ENCODE assay signal across 8 mouse cellular contexts in genomic region chr8:71569366-71570290, GRCm38 (mm10). TPM values are rescaled to one million over a fixed set of nuclear protein-coding genes. Genes with fewer than 3 reads are reported as not detected.
DNase-seq lines count a peak whose midpoint lies in the region; ATAC-seq and TF ChIP-seq lines count a peak whose summit lies in the region.

No protein-coding gene starts in this region.

- H3K27ac ChIP-seq in brown adipose tissue, adult 24 weeks (replicated peaks; ENCODE audit: low read depth, low read length) = peak overlapping the region; percentile 88
- H3K27ac ChIP-seq in forebrain, embryonic 10.5 days = peak overlapping the region; percentile 82
- peak overlapping the region; percentile 40; the same call in 1 of the 2 replicates for H3K27ac ChIP-seq in heart, embryonic 13.5 days (replicated peaks)
- H3K27ac ChIP-seq in kidney, embryonic 16.5 days (ENCODE audit: low read length) = peak overlapping the region; percentile 94
- peak overlapping the region; percentile 87 for H3K27ac ChIP-seq in limb, embryonic 15.5 days
- H3K27ac ChIP-seq in midbrain, embryonic 16.5 days (ENCODE audit: low read length) = peak overlapping the region; percentile 90
- H3K27ac ChIP-seq in spleen, adult 2 months (ENCODE audit: insufficient read depth, low read length) = peak overlapping the region; percentile 48; the same call in 1 of the 2 replicates

- peak overlapping the region; percentile 75 for H3K4me3 ChIP-seq in brown adipose tissue, adult 24 weeks (ENCODE audit: insufficient read depth, low read depth, low read length)
- peak overlapping the region; percentile 67 for H3K4me3 ChIP-seq in forebrain, embryonic 10.5 days
- peak overlapping the region; percentile 61 for H3K4me3 ChIP-seq in heart, embryonic 13.5 days
- peak overlapping the region; percentile 66 for H3K4me3 ChIP-seq in kidney, embryonic 16.5 days (ENCODE audit: low read length)
- peak overlapping the region; percentile 64 for H3K4me3 ChIP-seq in limb, embryonic 15.5 days
- peak overlapping the region; percentile 73 for H3K4me3 ChIP-seq in midbrain, embryonic 16.5 days (ENCODE audit: low read depth, low read length)
- peak overlapping the region; percentile 58 for H3K4me3 ChIP-seq in spleen, adult 2 months (ENCODE audit: extremely low read depth, insufficient read depth, insufficient read length)

- H3K9ac ChIP-seq in heart, embryonic 13.5 days = peak overlapping the region; percentile 85
- peak overlapping the region; percentile 70 for H3K9ac ChIP-seq in kidney, embryonic 16.5 days (replicated peaks; ENCODE audit: low read length)
- H3K9ac ChIP-seq in limb, embryonic 15.5 days = peak overlapping the region; percentile 35; the same call in 1 of the 2 replicates
- peak overlapping the region; percentile 75 for H3K9ac ChIP-seq in midbrain, embryonic 16.5 days (ENCODE audit: low read depth, low read length)

- H3K4me2 ChIP-seq in heart, embryonic 13.5 days = peak overlapping the region; percentile 89
- peak overlapping the region; percentile 91 for H3K4me2 ChIP-seq in kidney, embryonic 16.5 days (replicated peaks; ENCODE audit: low read depth, low read length)
- H3K4me2 ChIP-seq in limb, embryonic 15.5 days = peak overlapping the region; percentile 84
- H3K4me2 ChIP-seq in midbrain, embryonic 16.5 days (ENCODE audit: low read length) = peak overlapping the region; percentile 62

- H3K27me3 ChIP-seq in forebrain, embryonic 10.5 days (ENCODE audit: poor library complexity, severe bottlenecking) = peaks cover 53% of the 10 kb centered on the region
- peaks cover 41% of the 10 kb centered on the region for H3K27me3 ChIP-seq in heart, embryonic 13.5 days (replicated peaks)
- H3K27me3 ChIP-seq in kidney, embryonic 16.5 days (ENCODE audit: insufficient read depth, low read length) = no peaks in the 10 kb centered on the region
- H3K27me3 ChIP-seq in limb, embryonic 15.5 days = peaks cover 28% of the 10 kb centered on the region; the same call in 1 of the 2 replicates
- H3K27me3 ChIP-seq in midbrain, embryonic 16.5 days (ENCODE audit: control insufficient read depth, insufficient read depth, low read depth, low read length) = peaks cover 7% of the 10 kb centered on the region; the same call in 1 of the 2 replicates
- H3K27me3 ChIP-seq in spleen, adult 2 months (ENCODE audit: control insufficient read depth, insufficient read depth, low read length) = no peaks in the 10 kb centered on the region

- TF ChIP-seq CTCF in spleen, adult 2 months (IDR thresholded peaks at IDR 0.05; ENCODE audit: extremely low read depth, insufficient read depth, insufficient read length, insufficient replicate concordance) = no peak

- TF ChIP-seq POLR2A in spleen, adult 2 months (IDR thresholded peaks at IDR 0.05; ENCODE audit: low read depth, low read length) = no peak

- peak; percentile 71 for ATAC-seq in heart, embryonic 13.5 days (ENCODE audit: extremely low read depth, insufficient number of reproducible peaks, low FRiP score, low TSS enrichment)
- peak; percentile 78 for ATAC-seq in kidney, embryonic 16.5 days (ENCODE audit: low FRiP score, low TSS enrichment)
- peak; percentile 76 for ATAC-seq in limb, embryonic 15.5 days (ENCODE audit: insufficient number of reproducible peaks, low FRiP score, low TSS enrichment, low read depth)
- ATAC-seq in midbrain, embryonic 16.5 days = peak; percentile 85

- H3K4me1 ChIP-seq in brown adipose tissue, adult 24 weeks (ENCODE audit: control insufficient read depth, insufficient read depth, insufficient read length, low read length) = peaks cover 12% of the 10 kb centered on the region
- peaks cover 41% of the 10 kb centered on the region for H3K4me1 ChIP-seq in forebrain, embryonic 10.5 days
- peaks cover 37% of the 10 kb centered on the region for H3K4me1 ChIP-seq in heart, embryonic 13.5 days
- H3K4me1 ChIP-seq in kidney, embryonic 16.5 days (ENCODE audit: insufficient read depth, low read length) = peaks cover 25% of the 10 kb centered on the region
- peaks cover 40% of the 10 kb centered on the region for H3K4me1 ChIP-seq in limb, embryonic 15.5 days
- H3K4me1 ChIP-seq in midbrain, embryonic 16.5 days (ENCODE audit: control insufficient read depth, insufficient read depth, low read length) = peaks cover 19% of the 10 kb centered on the region
- H3K4me1 ChIP-seq in spleen, adult 2 months (ENCODE audit: control insufficient read depth, insufficient read depth, insufficient read length) = peaks cover 2% of the 10 kb centered on the region; the same call in 1 of the 2 replicates

- H3K36me3 ChIP-seq in forebrain, embryonic 10.5 days (replicated peaks) = no peaks in the 10 kb centered on the region
- H3K36me3 ChIP-seq in heart, embryonic 13.5 days = no peaks in the 10 kb centered on the region
- no peaks in the 10 kb centered on the region for H3K36me3 ChIP-seq in kidney, embryonic 16.5 days (ENCODE audit: insufficient read depth, low read length)
- H3K36me3 ChIP-seq in limb, embryonic 15.5 days = no peaks in the 10 kb centered on the region
- H3K36me3 ChIP-seq in midbrain, embryonic 16.5 days (ENCODE audit: control insufficient read depth, insufficient read depth, low read length) = no peaks in the 10 kb centered on the region
- H3K36me3 ChIP-seq in spleen, adult 2 months (ENCODE audit: control insufficient read depth, insufficient read depth, low read length) = no peaks in the 10 kb centered on the region

- WGBS in forebrain, embryonic 10.5 days = under 1% methylated on average over 51 of the region's 51 CpGs
- WGBS in heart, embryonic 13.5 days = under 1% methylated on average over 51 of the region's 51 CpGs
- WGBS in kidney, embryonic 16.5 days = under 1% methylated on average over 51 of the region's 51 CpGs
- WGBS in limb, embryonic 15.5 days = under 1% methylated on average over 51 of the region's 51 CpGs
- under 1% methylated on average over 51 of the region's 51 CpGs for WGBS in midbrain, embryonic 16.5 days
- 11% methylated on average over 51 of the region's 51 CpGs for WGBS in spleen, adult 2 months

- no peaks in the 10 kb centered on the region for H3K9me3 ChIP-seq in forebrain, embryonic 10.5 days
- H3K9me3 ChIP-seq in heart, embryonic 13.5 days = no peaks in the 10 kb centered on the region
- no peaks in the 10 kb centered on the region for H3K9me3 ChIP-seq in kidney, embryonic 16.5 days (ENCODE audit: low read length)
- H3K9me3 ChIP-seq in limb, embryonic 15.5 days = no peaks in the 10 kb centered on the region
- no peaks in the 10 kb centered on the region for H3K9me3 ChIP-seq in midbrain, embryonic 16.5 days (replicated peaks; ENCODE audit: control insufficient read depth, low read length, poor library complexity, severe bottlenecking)

- DNase-seq in CD4-positive helper T cell, adult 2 months (ENCODE audit: low read depth, low spot score) = peak; percentile 83
- peak; percentile 89 for DNase-seq in forebrain, embryonic 10.5 days (ENCODE audit: extremely low spot score, low spot score)
- DNase-seq in spleen, adult 2 months (ENCODE audit: low read depth in 1 of 2, low spot score in 2 of 2) = peak; percentile 70 to 73

RNA-seq across cellular contexts. Expression of gene Slc27a1, which starts 0.9 kb away (rescaled TPM):
- 71.7 and 118 TPM in 2 replicates for polyA plus RNA-seq in brown adipose tissue, adult 24 weeks (2012; ENCODE audit: insufficient read depth, insufficient read length, missing spikeins)
- 20.2 and 21.9 TPM in 2 replicates for polyA plus RNA-seq in forebrain, embryonic 10.5 days (2016; fragmentation: Nextera tagmentation; extraction: Ambion mirVana)
- 18.2 and 18.3 TPM in 2 replicates for polyA plus RNA-seq in heart, embryonic 13.5 days (2015; fragmentation: Nextera tagmentation; extraction: Ambion mirVana)
- 49.8 and 56.2 TPM in 2 replicates for polyA plus RNA-seq in kidney, embryonic 16.5 days (2015; fragmentation: Nextera tagmentation; extraction: Ambion mirVana)
- polyA plus RNA-seq in limb, embryonic 15.5 days (2015; fragmentation: Nextera tagmentation; extraction: Ambion mirVana) = 44.5 and 45.3 TPM in 2 replicates
- 71.4 and 79.2 TPM in 2 replicates for polyA plus RNA-seq in midbrain, embryonic 16.5 days (2015; fragmentation: Nextera tagmentation; extraction: Ambion mirVana)
- 38.2 and 47.0 TPM in 2 replicates for polyA plus RNA-seq in spleen, adult 2 months (2012; rRNA removed)

RNA-seq across cellular contexts. Expression of gene Nxnl1, which starts 3.2 kb away (rescaled TPM):
- 0.50 and 1.5 TPM in 2 replicates for polyA plus RNA-seq in brown adipose tissue, adult 24 weeks (2012; ENCODE audit: insufficient read depth, insufficient read length, missing spikeins)
- 0.09 TPM in 1 of 2 replicates, not detected in the other for polyA plus RNA-seq in forebrain, embryonic 10.5 days (2016; fragmentation: Nextera tagmentation; extraction: Ambion mirVana)
- polyA plus RNA-seq in heart, embryonic 13.5 days (2015; fragmentation: Nextera tagmentation; extraction: Ambion mirVana) = not detected in 2 replicates
- 0.24 and 0.31 TPM in 2 replicates for polyA plus RNA-seq in kidney, embryonic 16.5 days (2015; fragmentation: Nextera tagmentation; extraction: Ambion mirVana)
- polyA plus RNA-seq in limb, embryonic 15.5 days (2015; fragmentation: Nextera tagmentation; extraction: Ambion mirVana) = 0.14 TPM in 1 of 2 replicates, not detected in the other
- not detected in 2 replicates for polyA plus RNA-seq in midbrain, embryonic 16.5 days (2015; fragmentation: Nextera tagmentation; extraction: Ambion mirVana)
- not detected in 2 replicates for polyA plus RNA-seq in spleen, adult 2 months (2012; rRNA removed)

RNA-seq across cellular contexts. Expression of gene Tmem221, which starts 11.0 kb away (rescaled TPM):
- polyA plus RNA-seq in brown adipose tissue, adult 24 weeks (2012; ENCODE audit: insufficient read depth, insufficient read length, missing spikeins) = not detected in 2 replicates
- polyA plus RNA-seq in forebrain, embryonic 10.5 days (2016; fragmentation: Nextera tagmentation; extraction: Ambion mirVana) = 0.17 and 0.28 TPM in 2 replicates
- polyA plus RNA-seq in heart, embryonic 13.5 days (2015; fragmentation: Nextera tagmentation; extraction: Ambion mirVana) = 0.27 and 0.41 TPM in 2 replicates
- 16.3 and 16.7 TPM in 2 replicates for polyA plus RNA-seq in kidney, embryonic 16.5 days (2015; fragmentation: Nextera tagmentation; extraction: Ambion mirVana)
- 0.74 and 0.84 TPM in 2 replicates for polyA plus RNA-seq in limb, embryonic 15.5 days (2015; fragmentation: Nextera tagmentation; extraction: Ambion mirVana)
- polyA plus RNA-seq in midbrain, embryonic 16.5 days (2015; fragmentation: Nextera tagmentation; extraction: Ambion mirVana) = 0.17 TPM in 1 of 2 replicates, not detected in the other
- polyA plus RNA-seq in spleen, adult 2 months (2012; rRNA removed) = 8.5 and 8.9 TPM in 2 replicates

RNA-seq across cellular contexts. Expression of gene Pgls, which starts 22.3 kb away (rescaled TPM):
- 181 and 189 TPM in 2 replicates for polyA plus RNA-seq in brown adipose tissue, adult 24 weeks (2012; ENCODE audit: insufficient read depth, insufficient read length, missing spikeins)
- 262 and 266 TPM in 2 replicates for polyA plus RNA-seq in forebrain, embryonic 10.5 days (2016; fragmentation: Nextera tagmentation; extraction: Ambion mirVana)
- 169 and 172 TPM in 2 replicates for polyA plus RNA-seq in heart, embryonic 13.5 days (2015; fragmentation: Nextera tagmentation; extraction: Ambion mirVana)
- 244 and 252 TPM in 2 replicates for polyA plus RNA-seq in kidney, embryonic 16.5 days (2015; fragmentation: Nextera tagmentation; extraction: Ambion mirVana)
- polyA plus RNA-seq in limb, embryonic 15.5 days (2015; fragmentation: Nextera tagmentation; extraction: Ambion mirVana) = 200 and 202 TPM in 2 replicates
- polyA plus RNA-seq in midbrain, embryonic 16.5 days (2015; fragmentation: Nextera tagmentation; extraction: Ambion mirVana) = 219 and 237 TPM in 2 replicates
- polyA plus RNA-seq in spleen, adult 2 months (2012; rRNA removed) = 171 and 224 TPM in 2 replicates

RNA-seq across cellular contexts. Expression of gene Mvb12a, which starts 26.9 kb away (rescaled TPM):
- polyA plus RNA-seq in brown adipose tissue, adult 24 weeks (2012; ENCODE audit: insufficient read depth, insufficient read length, missing spikeins) = 29.7 and 30.9 TPM in 2 replicates
- 65.9 and 66.0 TPM in 2 replicates for polyA plus RNA-seq in forebrain, embryonic 10.5 days (2016; fragmentation: Nextera tagmentation; extraction: Ambion mirVana)
- polyA plus RNA-seq in heart, embryonic 13.5 days (2015; fragmentation: Nextera tagmentation; extraction: Ambion mirVana) = 58.8 and 59.5 TPM in 2 replicates
- 114 and 118 TPM in 2 replicates for polyA plus RNA-seq in kidney, embryonic 16.5 days (2015; fragmentation: Nextera tagmentation; extraction: Ambion mirVana)
- polyA plus RNA-seq in limb, embryonic 15.5 days (2015; fragmentation: Nextera tagmentation; extraction: Ambion mirVana) = 95.7 and 102 TPM in 2 replicates
- polyA plus RNA-seq in midbrain, embryonic 16.5 days (2015; fragmentation: Nextera tagmentation; extraction: Ambion mirVana) = 52.4 and 60.3 TPM in 2 replicates
- 89.9 and 119 TPM in 2 replicates for polyA plus RNA-seq in spleen, adult 2 months (2012; rRNA removed)

Comparison
In these comparisons a context has a peak if more than half of its experiments do, and no peak if none do; other contexts are left out.
1. Peak in every context shown above with its lines: DNase-seq, ATAC-seq, H3K4me3 ChIP-seq and H3K27ac ChIP-seq.
2. H3K27ac ChIP-seq: peak in every context shown above with its lines; median percentile 94 in kidney, embryonic 16.5 days; 90 in midbrain, embryonic 16.5 days; 88 in brown adipose tissue, adult 24 weeks; 87 in limb, embryonic 15.5 days; 82 in forebrain, embryonic 10.5 days; 48 in spleen, adult 2 months; 40 in heart, embryonic 13.5 days.
3. H3K9ac ChIP-seq: peak in every context shown above with its lines; median percentile 85 in heart, embryonic 13.5 days; 75 in midbrain, embryonic 16.5 days; 70 in kidney, embryonic 16.5 days; 35 in limb, embryonic 15.5 days.